Mouse (Mus musculus): ENCODE data around the gene Strbp. TPM values are rescaled to one million over a fixed set of nuclear protein-coding genes. Genes with fewer than 3 reads are reported as not detected.

Strbp gene
- polyA plus RNA-seq, 1 experiment from 2014 or later = 42.4 TPM

GRCm38 (mm10) chr2:37651086-37651485 lies 52.6 kb downstream of the Strbp start:
- no peak overlapping the region for H3K27ac ChIP-seq (ENCODE audit: low read length)
- H3K36me3 ChIP-seq (ENCODE audit: control insufficient read depth, insufficient read depth, low read length) = no peaks in the 10 kb centered on the region
- WGBS = 85% methylated on average over 1 of the region's 1 CpGs

GRCm38 (mm10) chr2:37649590-37649989 lies 54.1 kb downstream of the Strbp start:
- H3K4me3 ChIP-seq (ENCODE audit: low read depth, low read length) = no peak overlapping the region
- ATAC-seq (ENCODE audit: insufficient number of reproducible peaks, insufficient read depth, low FRiP score, low read depth) = no peak
- H3K36me3 ChIP-seq (ENCODE audit: control insufficient read depth, insufficient read depth, low read length) = no peaks in the 10 kb centered on the region
- H3K4me2 ChIP-seq (replicated peaks; ENCODE audit: low read depth, low read length) = no peak overlapping the region
- H3K9ac ChIP-seq (replicated peaks; ENCODE audit: low read depth, low read length) = no peak overlapping the region
- no peaks in the 10 kb centered on the region for H3K4me1 ChIP-seq (ENCODE audit: control insufficient read depth, insufficient read depth, low read length)
- no peak overlapping the region for H3K27ac ChIP-seq (ENCODE audit: low read length)
- H3K27me3 ChIP-seq (ENCODE audit: control insufficient read depth, insufficient read depth, low read length) = no peaks in the 10 kb centered on the region
- H3K9me3 ChIP-seq (ENCODE audit: control insufficient read depth, low read depth, low read length) = no peaks in the 10 kb centered on the region
- 72% methylated on average over 2 of the region's 2 CpGs for WGBS

More at GRCm38 (mm10) chr2:37651086-37651485, 52.6 kb downstream of the Strbp start:
- Histone ChIP-seq H3K4me2 (replicated peaks; ENCODE audit: low read depth, low read length) (no peak overlapping the region), H3K4me1 (ENCODE audit: control insufficient read depth, insufficient read depth, low read length) (no peaks in the 10 kb centered on the region), H3K9ac (replicated peaks; ENCODE audit: low read depth, low read length) (no peak overlapping the region), H3K27me3 (ENCODE audit: control insufficient read depth, insufficient read depth, low read length) (no peaks in the 10 kb centered on the region), H3K9me3 (ENCODE audit: control insufficient read depth, low read depth, low read length) (no peaks in the 10 kb centered on the region), H3K4me3 (ENCODE audit: low read depth, low read length) (no peak overlapping the region)
- no peak for ATAC-seq (ENCODE audit: insufficient number of reproducible peaks, insufficient read depth, low FRiP score, low read depth)

DNA sequence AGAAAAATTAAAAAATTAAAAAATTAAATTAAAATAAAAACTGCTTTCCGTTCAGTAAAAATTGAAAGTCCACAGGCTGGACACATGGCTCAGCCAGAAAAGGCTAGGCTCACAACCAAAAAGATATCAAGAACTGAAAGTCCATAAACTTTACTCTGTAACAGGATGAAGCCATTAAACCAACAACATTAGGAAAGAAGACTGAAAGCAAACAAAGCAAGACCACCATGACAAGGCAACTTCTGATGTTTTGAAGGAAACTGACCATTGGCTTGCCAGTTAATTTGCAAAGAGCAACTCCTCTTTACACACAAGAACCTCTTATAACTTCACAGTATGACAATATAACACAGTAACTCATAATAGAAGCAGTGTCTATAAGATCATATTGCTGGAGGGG lies 54.7 kb downstream of the Strbp start:
- Histone ChIP-seq H3K27me3 (ENCODE audit: control insufficient read depth, insufficient read depth, low read length) (no peaks in the 10 kb centered on the region), H3K36me3 (ENCODE audit: control insufficient read depth, insufficient read depth, low read length) (no peaks in the 10 kb centered on the region), H3K4me1 (ENCODE audit: control insufficient read depth, insufficient read depth, low read length) (no peaks in the 10 kb centered on the region), H3K9ac (replicated peaks; ENCODE audit: low read depth, low read length) (no peak overlapping the region), H3K4me3 (ENCODE audit: low read depth, low read length) (no peak overlapping the region), H3K4me2 (replicated peaks; ENCODE audit: low read depth, low read length) (no peak overlapping the region), H3K27ac (ENCODE audit: low read length) (no peak overlapping the region), H3K9me3 (ENCODE audit: control insufficient read depth, low read depth, low read length) (no peaks in the 10 kb centered on the region)
- no peak for ATAC-seq (ENCODE audit: insufficient number of reproducible peaks, insufficient read depth, low FRiP score, low read depth)
- WGBS = 90% methylated on average over 1 of the region's 1 CpGs

- Histone ChIP-seq H3K4me2 (replicated peaks; ENCODE audit: low read depth, low read length) (no peak overlapping the region), H3K9ac (replicated peaks; ENCODE audit: low read depth, low read length) (no peak overlapping the region), H3K9me3 (ENCODE audit: control insufficient read depth, low read depth, low read length) (no peaks in the 10 kb centered on the region), H3K4me1 (ENCODE audit: control insufficient read depth, insufficient read depth, low read length) (no peaks in the 10 kb centered on the region), H3K36me3 (ENCODE audit: control insufficient read depth, insufficient read depth, low read length) (no peaks in the 10 kb centered on the region), H3K27me3 (ENCODE audit: control insufficient read depth, insufficient read depth, low read length) (no peaks in the 10 kb centered on the region), H3K27ac (ENCODE audit: low read length) (no peak overlapping the region), H3K4me3 (ENCODE audit: low read depth, low read length) (no peak overlapping the region)
- WGBS = 76% methylated on average over 2 of the region's 2 CpGs
- no peak for ATAC-seq (ENCODE audit: insufficient number of reproducible peaks, insufficient read depth, low FRiP score, low read depth)
These were observed 80.3 kb downstream of the Strbp start for GRCm38 (mm10) chr2:37623343-37623742.

GRCm38 (mm10) chr2:37587919-37588318 lies 115.7 kb downstream of the Strbp start:
- ATAC-seq (ENCODE audit: insufficient number of reproducible peaks, insufficient read depth, low FRiP score, low read depth) = no peak
- no peaks in the 10 kb centered on the region; the same call in 1 of the 2 replicates for H3K36me3 ChIP-seq (ENCODE audit: control insufficient read depth, insufficient read depth, low read length)
- no peaks in the 10 kb centered on the region for H3K4me1 ChIP-seq (ENCODE audit: control insufficient read depth, insufficient read depth, low read length)
- H3K4me2 ChIP-seq (replicated peaks; ENCODE audit: low read depth, low read length) = no peak overlapping the region
- H3K9ac ChIP-seq (replicated peaks; ENCODE audit: low read depth, low read length) = no peak overlapping the region
- H3K27ac ChIP-seq (ENCODE audit: low read length) = no peak overlapping the region
- H3K27me3 ChIP-seq (ENCODE audit: control insufficient read depth, insufficient read depth, low read length) = no peaks in the 10 kb centered on the region
- no peak overlapping the region for H3K4me3 ChIP-seq (ENCODE audit: low read depth, low read length)
- no peaks in the 10 kb centered on the region for H3K9me3 ChIP-seq (ENCODE audit: control insufficient read depth, low read depth, low read length)

DNA sequence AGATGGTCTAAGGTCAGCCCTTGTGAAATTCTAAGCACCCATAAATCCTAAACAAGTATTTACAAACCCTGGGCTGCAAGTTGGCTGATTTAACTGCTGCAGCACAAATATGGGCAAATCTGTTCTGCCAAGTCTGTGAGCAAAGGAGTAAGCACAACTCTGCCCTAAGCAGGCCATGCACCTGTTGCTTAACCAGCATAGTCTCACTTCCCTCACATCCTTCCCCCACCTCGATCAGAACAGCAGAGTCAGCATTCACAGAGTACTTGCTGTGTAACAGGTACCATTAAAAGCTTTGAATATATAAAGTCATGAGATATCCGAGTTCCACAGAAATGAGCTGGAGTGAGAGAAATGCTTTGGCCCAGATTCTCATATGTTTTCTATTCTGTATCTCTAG lies 125.5 kb downstream of the Strbp start:
- no peak overlapping the region for H3K27ac ChIP-seq (ENCODE audit: low read length)
- H3K9me3 ChIP-seq (ENCODE audit: control insufficient read depth, low read depth, low read length) = no peaks in the 10 kb centered on the region
- no peaks in the 10 kb centered on the region for H3K27me3 ChIP-seq (ENCODE audit: control insufficient read depth, insufficient read depth, low read length)
- no peaks in the 10 kb centered on the region for H3K4me1 ChIP-seq (ENCODE audit: control insufficient read depth, insufficient read depth, low read length)
- WGBS = 83% methylated on average over 2 of the region's 2 CpGs
- no peak overlapping the region for H3K9ac ChIP-seq (replicated peaks; ENCODE audit: low read depth, low read length)
- no peak overlapping the region for H3K4me2 ChIP-seq (replicated peaks; ENCODE audit: low read depth, low read length)
- no peak for ATAC-seq (ENCODE audit: insufficient number of reproducible peaks, insufficient read depth, low FRiP score, low read depth)
- H3K36me3 ChIP-seq (ENCODE audit: control insufficient read depth, insufficient read depth, low read length) = 0 out of 2 replicates have a peak, but pooled peaks cover 3% of the 10 kb centered on the region
- H3K4me3 ChIP-seq (ENCODE audit: low read depth, low read length) = no peak overlapping the region

- no peaks in the 10 kb centered on the region for H3K9me3 ChIP-seq (ENCODE audit: control insufficient read depth, low read depth, low read length)
- no peak overlapping the region for H3K4me2 ChIP-seq (replicated peaks; ENCODE audit: low read depth, low read length)
- WGBS = 85% methylated on average over 1 of the region's 1 CpGs
- ATAC-seq (ENCODE audit: insufficient number of reproducible peaks, insufficient read depth, low FRiP score, low read depth) = no peak
- H3K4me3 ChIP-seq (ENCODE audit: low read depth, low read length) = no peak overlapping the region
- no peak overlapping the region for H3K9ac ChIP-seq (replicated peaks; ENCODE audit: low read depth, low read length)
- no peaks in the 10 kb centered on the region for H3K27me3 ChIP-seq (ENCODE audit: control insufficient read depth, insufficient read depth, low read length)
- H3K27ac ChIP-seq (ENCODE audit: low read length) = no peak overlapping the region
- no peaks in the 10 kb centered on the region for H3K4me1 ChIP-seq (ENCODE audit: control insufficient read depth, insufficient read depth, low read length)
- 0 out of 2 replicates have a peak, but pooled peaks cover 3% of the 10 kb centered on the region for H3K36me3 ChIP-seq (ENCODE audit: control insufficient read depth, insufficient read depth, low read length)
These were observed 127.0 kb downstream of the Strbp start for GRCm38 (mm10) chr2:37576661-37577060.

GRCm38 (mm10) chr2:37572141-37572540 lies 131.5 kb downstream of the Strbp start:
- Histone ChIP-seq H3K27ac (ENCODE audit: low read length) (no peak overlapping the region), H3K4me3 (ENCODE audit: low read depth, low read length) (no peak overlapping the region), H3K4me2 (replicated peaks; ENCODE audit: low read depth, low read length) (no peak overlapping the region), H3K9me3 (ENCODE audit: control insufficient read depth, low read depth, low read length) (no peaks in the 10 kb centered on the region), H3K4me1 (ENCODE audit: control insufficient read depth, insufficient read depth, low read length) (peaks cover 3% of the 10 kb centered on the region; the same call in 1 of the 2 replicates), H3K9ac (replicated peaks; ENCODE audit: low read depth, low read length) (no peak overlapping the region), H3K36me3 (ENCODE audit: control insufficient read depth, insufficient read depth, low read length) (peaks cover 22% of the 10 kb centered on the region; the same call in 1 of the 2 replicates), H3K27me3 (ENCODE audit: control insufficient read depth, insufficient read depth, low read length) (no peaks in the 10 kb centered on the region)
- 80% methylated on average over 2 of the region's 2 CpGs for WGBS
- no peak for ATAC-seq (ENCODE audit: insufficient number of reproducible peaks, insufficient read depth, low FRiP score, low read depth)

- H3K27ac ChIP-seq (ENCODE audit: low read length) = no peak overlapping the region
- peaks cover 3% of the 10 kb centered on the region; the same call in 1 of the 2 replicates for H3K4me1 ChIP-seq (ENCODE audit: control insufficient read depth, insufficient read depth, low read length)
- no peak overlapping the region for H3K4me3 ChIP-seq (ENCODE audit: low read depth, low read length)
- H3K9me3 ChIP-seq (ENCODE audit: control insufficient read depth, low read depth, low read length) = no peaks in the 10 kb centered on the region
- H3K36me3 ChIP-seq (ENCODE audit: control insufficient read depth, insufficient read depth, low read length) = peaks cover 36% of the 10 kb centered on the region; the same call in 1 of the 2 replicates
- 52% methylated on average over 2 of the region's 2 CpGs for WGBS
- no peak overlapping the region for H3K9ac ChIP-seq (replicated peaks; ENCODE audit: low read depth, low read length)
- H3K27me3 ChIP-seq (ENCODE audit: control insufficient read depth, insufficient read depth, low read length) = no peaks in the 10 kb centered on the region
- no peak overlapping the region for H3K4me2 ChIP-seq (replicated peaks; ENCODE audit: low read depth, low read length)
- no peak for ATAC-seq (ENCODE audit: insufficient number of reproducible peaks, insufficient read depth, low FRiP score, low read depth)
These were observed 133.0 kb downstream of the Strbp start for GRCm38 (mm10) chr2:37570703-37571102.

Data from stomach, embryonic 14.5 days (tissue).